ENCODE assay signal across 7 mouse cellular contexts in the genomic region with DNA sequence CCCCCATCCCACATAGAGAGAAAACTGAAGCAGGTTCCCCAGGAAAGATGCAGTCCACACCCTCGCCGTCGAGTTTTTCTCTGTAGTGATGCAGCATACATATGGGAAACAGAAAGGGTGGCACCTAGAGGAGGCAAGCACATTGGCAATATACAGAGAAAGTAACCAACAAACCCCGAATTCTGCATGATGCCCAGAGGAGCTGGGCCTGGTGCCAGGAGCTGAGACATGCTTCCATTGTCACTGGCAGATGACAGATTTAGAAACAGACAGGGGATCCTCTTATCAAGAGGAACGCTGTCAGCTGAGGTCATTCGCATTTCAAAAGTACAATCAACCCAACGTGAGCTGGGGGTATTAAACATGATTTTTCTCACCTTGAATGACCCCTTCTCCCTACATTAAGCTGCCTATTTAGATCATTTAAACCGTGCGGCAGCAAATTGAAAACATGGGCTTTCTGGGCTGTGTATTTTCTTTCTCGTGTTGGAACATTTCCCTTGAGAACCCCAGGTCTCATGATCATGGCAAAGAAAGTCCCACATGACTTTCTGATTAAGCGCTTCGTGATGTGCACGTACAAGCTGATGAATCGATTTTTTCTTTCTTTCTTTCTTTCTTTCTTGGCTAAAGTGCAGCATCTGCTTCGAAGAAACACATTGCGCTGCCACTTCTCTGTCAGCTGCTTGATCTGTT.
DNase-seq lines count a peak whose midpoint lies in the region; ATAC-seq and TF ChIP-seq lines count a peak whose summit lies in the region.

No protein-coding gene starts in this region.

- TF ChIP-seq POLR2A in olfactory bulb, adult 2 months (IDR thresholded peaks at IDR 0.05; ENCODE audit: insufficient read depth, low read depth, low read length): no peak

- ATAC-seq in kidney, embryonic 16.5 days (ENCODE audit: low FRiP score, low TSS enrichment): no peak
- no peak for ATAC-seq in kidney, embryonic 14.5 days (ENCODE audit: low FRiP score, low TSS enrichment)

- WGBS in olfactory bulb, adult 2 months: 45% methylated on average over 16 of the region's 16 CpGs
- 79% methylated on average over 16 of the region's 16 CpGs for WGBS in kidney, embryonic 16.5 days
- 82% methylated on average over 16 of the region's 16 CpGs for WGBS in kidney, embryonic 14.5 days

- H3K27ac ChIP-seq in olfactory bulb, adult 2 months (ENCODE audit: insufficient read depth, low read depth, low read length): peak overlapping the region; percentile 32; the same call in 1 of the 2 replicates
- no peak overlapping the region for H3K27ac ChIP-seq in kidney, embryonic 16.5 days (ENCODE audit: low read length)
- no peak overlapping the region for H3K27ac ChIP-seq in kidney, embryonic 14.5 days (ENCODE audit: low read depth, low read length)

- no peaks in the 10 kb centered on the region for H3K27me3 ChIP-seq in kidney, embryonic 16.5 days (ENCODE audit: insufficient read depth, low read length)
- no peaks in the 10 kb centered on the region for H3K27me3 ChIP-seq in kidney, embryonic 14.5 days (ENCODE audit: control insufficient read depth, insufficient read depth, low read length)

- no peak overlapping the region for H3K4me3 ChIP-seq in olfactory bulb, adult 2 months (ENCODE audit: insufficient read depth, low read depth, low read length)
- H3K4me3 ChIP-seq in kidney, embryonic 16.5 days (ENCODE audit: low read length): no peak overlapping the region
- no peak overlapping the region for H3K4me3 ChIP-seq in kidney, embryonic 14.5 days (ENCODE audit: low read length)

- no peak overlapping the region for H3K4me2 ChIP-seq in kidney, embryonic 16.5 days (replicated peaks; ENCODE audit: low read depth, low read length)
- no peak overlapping the region for H3K4me2 ChIP-seq in kidney, embryonic 14.5 days (replicated peaks; ENCODE audit: low read depth, low read length)

- no peaks in the 10 kb centered on the region for H3K36me3 ChIP-seq in kidney, embryonic 16.5 days (ENCODE audit: insufficient read depth, low read length)
- H3K36me3 ChIP-seq in kidney, embryonic 14.5 days (ENCODE audit: control insufficient read depth, insufficient read depth, low read length): no peaks in the 10 kb centered on the region

- H3K4me1 ChIP-seq in olfactory bulb, adult 2 months (ENCODE audit: control insufficient read depth, insufficient read depth, low read length): peaks cover 3% of the 10 kb centered on the region; the same call in 1 of the 2 replicates
- peaks cover 20% of the 10 kb centered on the region for H3K4me1 ChIP-seq in kidney, embryonic 16.5 days (ENCODE audit: insufficient read depth, low read length)
- H3K4me1 ChIP-seq in kidney, embryonic 14.5 days (ENCODE audit: control insufficient read depth, insufficient read depth, low read length): peaks cover 6% of the 10 kb centered on the region; the same call in 1 of the 2 replicates

- no peak overlapping the region for H3K9ac ChIP-seq in kidney, embryonic 16.5 days (replicated peaks; ENCODE audit: low read length)
- no peak overlapping the region for H3K9ac ChIP-seq in kidney, embryonic 14.5 days (ENCODE audit: low read depth, low read length)

- TF ChIP-seq CTCF in olfactory bulb, adult 2 months (IDR thresholded peaks at IDR 0.05; ENCODE audit: insufficient read depth, low read depth, low read length): no peak

- no peaks in the 10 kb centered on the region for H3K9me3 ChIP-seq in kidney, embryonic 16.5 days (ENCODE audit: low read length)
- no peaks in the 10 kb centered on the region for H3K9me3 ChIP-seq in kidney, embryonic 14.5 days (ENCODE audit: control insufficient read depth, low read length)

- DNase-seq in Muller cell, postnatal 12 days (ENCODE audit: inconsistent ontology term): peak; percentile 63
- DNase-seq in adrenal gland, postnatal 25 days: peak; percentile 86
- peak; percentile 46 to 48 for DNase-seq in frontal cortex, postnatal 14 days (ENCODE audit: low spot score in 2 of 2)
- DNase-seq in layer of hippocampus, adult 9-11 months: peak; percentile 89
